Mouse (Mus musculus): ENCODE measurements around the gene Zdhhc23. TPM values are rescaled to one million over a fixed set of nuclear protein-coding genes. Genes with fewer than 3 reads are reported as not detected.

The Zdhhc23 gene
- 0.77 and 0.83 TPM in 2 replicates for polyA plus RNA-seq (2016; fragmentation: Nextera tagmentation; extraction: Ambion mirVana)

DNA sequence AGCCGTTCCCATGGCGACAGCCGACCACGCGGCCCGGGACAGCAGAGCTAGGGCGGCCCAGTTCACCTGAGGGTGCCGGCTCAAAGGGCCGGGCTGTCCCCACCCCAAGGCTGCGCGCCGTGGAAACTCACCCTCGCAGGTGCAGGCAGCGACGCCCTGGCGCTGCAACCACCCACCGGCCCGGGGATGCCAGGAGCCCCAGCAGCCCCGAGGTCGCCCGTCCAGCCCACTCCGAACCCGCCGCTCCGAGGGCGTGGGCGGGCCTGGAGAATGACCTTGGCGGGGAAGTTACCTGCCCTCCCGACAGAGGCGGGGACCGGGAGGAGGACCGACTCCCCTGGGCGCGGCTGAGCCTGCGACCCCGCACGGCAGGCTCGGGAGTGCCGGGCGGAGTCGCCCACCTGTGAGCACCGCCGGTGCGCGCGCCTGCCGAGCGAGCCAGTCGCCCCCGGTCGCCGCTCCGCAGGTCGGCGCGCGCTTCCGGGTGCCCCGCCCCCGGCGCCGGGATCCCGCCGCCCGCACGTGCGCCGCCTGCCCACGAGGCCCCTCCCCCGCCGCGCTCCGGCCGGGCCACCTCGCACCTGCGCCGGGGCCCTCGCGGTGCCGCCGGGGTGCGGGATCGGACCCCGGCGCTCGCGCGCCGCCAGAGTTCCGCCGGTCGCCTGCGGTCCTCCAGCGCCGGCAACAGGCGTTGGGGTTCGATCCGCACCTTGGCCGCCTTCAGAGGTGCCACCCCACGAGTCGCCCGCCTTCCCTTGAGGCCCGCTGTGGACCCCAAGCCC, at the start of gene Zdhhc23:
Gene Zdhhc23, minus strand, starts transcription at position 464 of the 782 bp plus-strand sequence.
- peaks cover 9% of the 10 kb centered on the region; the same call in 1 of the 2 replicates for H3K4me1 ChIP-seq (replicated peaks)
- WGBS = under 1% methylated on average over 77 of the region's 103 CpGs
- H3K27me3 ChIP-seq = peaks cover 23% of the 10 kb centered on the region
- ATAC-seq (ENCODE audit: insufficient number of reproducible peaks, insufficient read depth, low FRiP score, low TSS enrichment, low read depth) = peak; percentile 84
- no peak within 1 kb of the TSS for H3K27ac ChIP-seq
- H3K4me3 ChIP-seq (replicated peaks) = peak within 1 kb of the TSS; percentile 68
- peak within 1 kb of the TSS; percentile 100 for H3K4me2 ChIP-seq
- no peaks in the 10 kb centered on the region for H3K9me3 ChIP-seq
- H3K9ac ChIP-seq (replicated peaks) = peak within 1 kb of the TSS; percentile 65
- no peaks in the 10 kb centered on the region for H3K36me3 ChIP-seq

DNA sequence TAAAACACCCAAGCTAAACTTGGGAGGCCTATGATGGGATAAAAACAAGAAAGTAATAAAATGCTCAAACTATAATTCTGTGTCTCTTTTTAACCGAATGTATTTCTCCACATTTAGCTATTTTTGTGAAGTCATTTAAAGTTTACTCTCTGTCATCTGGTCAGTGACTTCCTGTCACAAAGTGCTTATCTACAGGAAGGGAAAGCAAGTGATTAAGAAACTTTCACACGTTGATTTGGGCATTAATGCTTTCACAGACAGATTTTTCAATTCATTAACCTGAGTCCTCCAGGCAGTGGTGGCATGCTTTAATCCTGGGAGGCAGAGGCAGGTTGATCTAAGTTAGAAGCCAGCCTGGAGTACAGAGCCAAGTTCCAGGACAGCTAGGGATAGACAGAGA, 49.7 kb upstream of the Zdhhc23 start:
- H3K4me1 ChIP-seq (replicated peaks) = peaks cover 16% of the 10 kb centered on the region; the same call in 1 of the 2 replicates
- no peak overlapping the region for H3K27ac ChIP-seq
- no peak overlapping the region for H3K4me2 ChIP-seq
- H3K36me3 ChIP-seq = no peaks in the 10 kb centered on the region
- no peaks in the 10 kb centered on the region for H3K27me3 ChIP-seq
- H3K9ac ChIP-seq (replicated peaks) = no peak overlapping the region
- no peak for ATAC-seq (ENCODE audit: insufficient number of reproducible peaks, insufficient read depth, low FRiP score, low TSS enrichment, low read depth)
- H3K4me3 ChIP-seq (replicated peaks) = no peak overlapping the region
- 63% methylated on average over 2 of the region's 2 CpGs for WGBS
- no peaks in the 10 kb centered on the region for H3K9me3 ChIP-seq

DNA sequence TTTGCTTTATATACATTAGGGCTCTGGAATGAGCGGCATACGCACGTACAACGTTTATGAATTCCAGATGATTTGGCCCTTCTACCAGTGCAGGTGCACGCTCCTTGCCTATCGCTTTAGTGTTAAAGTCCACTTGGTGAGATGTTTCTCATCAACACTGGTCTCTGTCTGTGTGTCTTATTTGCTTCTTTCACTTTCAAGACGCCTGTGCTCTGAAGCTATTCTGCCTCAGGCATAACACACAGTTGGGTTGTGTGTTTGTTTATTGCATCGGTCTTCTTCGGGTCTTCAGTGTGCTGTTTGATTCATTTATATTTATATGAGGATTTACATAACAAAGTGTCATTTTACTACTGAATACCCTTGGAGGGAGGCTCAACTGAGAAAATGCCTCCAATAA, 47.2 kb upstream of the Zdhhc23 start:
- H3K4me3 ChIP-seq (replicated peaks) = no peak overlapping the region
- H3K9ac ChIP-seq (replicated peaks) = no peak overlapping the region
- H3K36me3 ChIP-seq = no peaks in the 10 kb centered on the region
- no peak for ATAC-seq (ENCODE audit: insufficient number of reproducible peaks, insufficient read depth, low FRiP score, low TSS enrichment, low read depth)
- no peaks in the 10 kb centered on the region for H3K9me3 ChIP-seq
- WGBS = 55% methylated on average over 9 of the region's 9 CpGs
- H3K27me3 ChIP-seq = no peaks in the 10 kb centered on the region
- H3K4me1 ChIP-seq (replicated peaks) = peaks cover 16% of the 10 kb centered on the region; the same call in 1 of the 2 replicates
- no peak overlapping the region for H3K4me2 ChIP-seq
- no peak overlapping the region for H3K27ac ChIP-seq

DNA sequence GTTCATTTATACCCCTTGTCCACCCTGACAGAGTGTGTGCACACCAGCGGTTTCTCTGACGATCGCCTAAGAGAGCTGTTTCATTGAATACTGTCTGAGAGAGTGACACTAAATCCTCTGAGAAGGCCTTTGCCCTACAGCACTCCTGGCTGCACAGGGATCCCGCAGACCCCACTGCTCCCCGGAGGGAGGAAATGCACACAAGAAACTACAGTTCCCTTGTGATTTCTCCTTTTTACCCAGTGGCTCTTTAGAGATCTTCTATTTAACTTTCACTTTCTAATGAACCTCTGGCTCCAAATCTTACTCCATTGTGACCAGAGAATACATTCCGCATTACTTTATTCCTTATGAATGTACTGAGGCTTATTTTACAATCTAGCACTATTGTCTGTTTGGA, 46.6 kb upstream of the Zdhhc23 start:
- Histone ChIP-seq H3K27me3 (no peaks in the 10 kb centered on the region), H3K4me1 (replicated peaks) (peaks cover 16% of the 10 kb centered on the region; the same call in 1 of the 2 replicates), H3K9me3 (no peaks in the 10 kb centered on the region), H3K36me3 (no peaks in the 10 kb centered on the region), H3K4me3 (replicated peaks) (no peak overlapping the region), H3K4me2 (no peak overlapping the region), H3K27ac (no peak overlapping the region), H3K9ac (replicated peaks) (no peak overlapping the region)
- WGBS = 72% methylated on average over 6 of the region's 6 CpGs
- ATAC-seq (ENCODE audit: insufficient number of reproducible peaks, insufficient read depth, low FRiP score, low TSS enrichment, low read depth) = no peak

DNA sequence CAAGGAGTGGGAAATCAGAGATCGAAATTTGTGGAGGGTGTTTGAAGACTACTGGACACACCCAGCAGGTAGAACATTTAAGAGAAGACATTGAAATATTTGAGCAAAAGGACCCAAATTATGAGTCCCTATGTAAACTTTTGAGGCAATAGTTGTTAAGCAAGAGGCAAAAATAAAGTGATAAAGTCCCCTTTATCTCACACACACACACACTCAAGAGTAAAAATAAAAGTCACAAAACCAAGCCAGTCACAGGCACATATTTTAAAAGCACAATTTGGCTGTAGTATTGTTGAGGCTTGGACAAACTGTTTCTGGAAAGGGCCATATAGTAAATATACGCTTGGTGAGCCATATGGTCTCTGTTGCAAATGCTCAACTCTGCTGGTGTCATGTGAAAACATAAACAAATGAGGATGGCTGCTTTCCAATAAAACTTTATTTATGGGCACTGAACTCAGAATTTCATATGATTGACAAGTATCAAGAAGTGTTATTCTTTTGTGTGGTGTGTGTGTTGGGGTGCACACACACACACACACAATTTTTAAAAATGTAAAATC, 39.5 kb upstream of the Zdhhc23 start:
- Histone ChIP-seq H3K9me3 (no peaks in the 10 kb centered on the region), H3K4me3 (replicated peaks) (no peak overlapping the region), H3K36me3 (no peaks in the 10 kb centered on the region), H3K4me1 (replicated peaks) (no peaks in the 10 kb centered on the region), H3K9ac (replicated peaks) (no peak overlapping the region), H3K27ac (no peak overlapping the region), H3K27me3 (no peaks in the 10 kb centered on the region), H3K4me2 (no peak overlapping the region)
- ATAC-seq (ENCODE audit: insufficient number of reproducible peaks, insufficient read depth, low FRiP score, low TSS enrichment, low read depth) = no peak
- WGBS = 88% methylated on average over 2 of the region's 2 CpGs

DNA sequence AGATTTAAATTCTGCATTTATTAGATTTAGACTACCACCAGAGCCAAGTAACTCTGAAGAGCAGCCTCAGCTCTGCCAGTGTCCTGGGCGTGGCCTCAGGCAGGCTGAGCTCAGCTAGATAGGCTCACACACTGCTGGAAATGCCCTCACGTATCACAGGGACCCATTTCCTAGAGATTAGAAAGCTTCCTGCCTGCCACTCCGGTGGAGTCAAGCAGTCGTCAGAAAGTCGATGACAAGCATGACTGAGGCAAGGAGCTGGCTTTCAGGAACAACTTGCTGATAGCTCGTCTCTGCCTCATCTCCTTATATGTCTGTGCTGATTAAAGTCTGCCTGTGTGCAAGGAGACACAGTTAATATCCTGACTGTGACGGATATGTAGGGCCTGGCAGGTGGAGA, 38.8 kb upstream of the Zdhhc23 start:
- ATAC-seq (ENCODE audit: insufficient number of reproducible peaks, insufficient read depth, low FRiP score, low TSS enrichment, low read depth) = no peak
- no peak overlapping the region for H3K9ac ChIP-seq (replicated peaks)
- no peak overlapping the region for H3K27ac ChIP-seq
- H3K9me3 ChIP-seq = no peaks in the 10 kb centered on the region
- H3K27me3 ChIP-seq = no peaks in the 10 kb centered on the region
- H3K4me1 ChIP-seq (replicated peaks) = no peaks in the 10 kb centered on the region
- WGBS = 45% methylated on average over 7 of the region's 7 CpGs
- H3K4me2 ChIP-seq = no peak overlapping the region
- H3K36me3 ChIP-seq = no peaks in the 10 kb centered on the region
- H3K4me3 ChIP-seq (replicated peaks) = no peak overlapping the region

DNA sequence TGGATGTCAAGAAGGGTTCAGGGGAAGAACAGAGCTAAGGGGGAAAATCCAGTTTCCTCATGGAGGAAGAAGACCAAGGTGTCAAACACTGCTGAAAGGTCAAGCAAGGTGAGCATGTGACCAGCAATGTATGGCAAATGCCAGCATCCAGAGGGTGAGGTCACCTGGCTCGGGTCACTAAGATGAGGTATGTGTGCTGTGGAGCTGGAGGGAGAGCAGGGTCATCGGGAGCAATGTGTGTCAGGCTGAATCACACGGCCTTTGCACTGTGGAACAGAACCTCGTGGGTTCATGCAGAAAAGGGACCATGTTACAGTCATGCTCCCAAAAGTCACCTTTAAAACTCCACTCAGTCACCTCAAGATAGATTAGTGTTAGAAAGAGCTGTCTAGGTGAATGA, 38.1 kb upstream of the Zdhhc23 start:
- no peaks in the 10 kb centered on the region for H3K36me3 ChIP-seq
- 84% methylated on average over 4 of the region's 4 CpGs for WGBS
- no peak overlapping the region for H3K9ac ChIP-seq (replicated peaks)
- H3K4me3 ChIP-seq (replicated peaks) = no peak overlapping the region
- H3K27ac ChIP-seq = no peak overlapping the region
- no peaks in the 10 kb centered on the region for H3K9me3 ChIP-seq
- ATAC-seq (ENCODE audit: insufficient number of reproducible peaks, insufficient read depth, low FRiP score, low TSS enrichment, low read depth) = no peak
- no peak overlapping the region for H3K4me2 ChIP-seq
- no peaks in the 10 kb centered on the region for H3K4me1 ChIP-seq (replicated peaks)
- no peaks in the 10 kb centered on the region for H3K27me3 ChIP-seq

DNA sequence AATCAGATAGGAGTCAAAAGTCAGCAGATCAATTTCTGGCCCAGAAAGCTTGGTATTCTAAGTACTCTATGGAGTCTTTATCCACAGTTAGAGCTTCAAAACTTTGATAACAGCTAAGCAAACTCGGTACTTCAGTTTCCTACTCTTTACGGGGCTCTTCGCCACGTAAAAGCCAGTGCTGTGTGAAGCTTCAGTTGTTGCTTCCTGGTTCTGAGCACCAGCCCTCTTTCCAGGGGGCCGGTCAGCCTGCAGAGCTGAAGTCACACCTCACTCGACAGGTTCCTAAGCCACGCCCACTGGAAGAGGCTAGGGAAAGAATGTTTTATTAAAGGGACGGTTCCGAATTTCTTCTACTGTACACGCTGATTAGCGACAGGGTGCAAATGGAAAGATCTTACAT, 36.6 kb upstream of the Zdhhc23 start:
- no peaks in the 10 kb centered on the region for H3K9me3 ChIP-seq
- peak overlapping the region; percentile 27 for H3K4me3 ChIP-seq (replicated peaks)
- H3K36me3 ChIP-seq = no peaks in the 10 kb centered on the region
- no peak; the same call in 1 of the 2 replicates for ATAC-seq (ENCODE audit: insufficient number of reproducible peaks, insufficient read depth, low FRiP score, low TSS enrichment, low read depth)
- H3K27me3 ChIP-seq = no peaks in the 10 kb centered on the region
- no peaks in the 10 kb centered on the region for H3K4me1 ChIP-seq (replicated peaks)
- 6% methylated on average over 11 of the region's 11 CpGs for WGBS
- H3K9ac ChIP-seq (replicated peaks) = no peak overlapping the region
- peak overlapping the region; percentile 50 for H3K4me2 ChIP-seq
- H3K27ac ChIP-seq = no peak overlapping the region

DNA sequence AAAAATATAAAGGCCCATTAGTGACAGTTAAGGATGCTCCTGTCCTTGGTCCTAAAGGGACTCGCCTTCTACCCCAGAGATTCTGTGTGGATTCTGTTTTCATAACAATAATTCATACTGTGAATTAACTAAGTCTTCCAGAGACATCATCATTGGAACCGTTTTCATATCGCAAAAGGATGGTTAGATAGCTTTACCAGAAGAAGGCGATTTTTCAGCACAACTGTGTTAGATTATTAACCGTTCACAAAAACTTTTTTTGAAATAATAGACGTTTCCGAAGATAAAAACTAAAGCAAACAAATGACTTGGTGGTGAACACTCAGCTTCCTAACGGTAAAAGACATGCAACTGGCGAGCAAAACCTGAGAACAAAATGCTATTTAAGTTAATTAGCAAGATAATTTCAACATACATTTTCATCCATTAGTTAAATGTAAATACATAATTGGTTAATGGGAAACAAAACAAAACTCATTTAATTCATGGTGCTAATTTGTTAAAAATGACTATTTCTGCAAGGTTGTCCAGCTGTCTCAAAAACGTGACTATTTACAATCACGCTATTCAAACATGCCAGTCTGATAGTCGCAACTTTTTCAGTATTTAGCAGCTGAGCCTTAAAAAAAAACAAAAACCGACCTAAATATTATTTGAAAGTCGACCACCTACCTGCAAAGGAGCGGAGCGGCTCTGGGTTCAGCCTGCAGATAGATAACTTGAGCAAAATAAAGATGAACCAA, 36.0 kb upstream of the Zdhhc23 start:
- H3K4me3 ChIP-seq (replicated peaks) = peak overlapping the region; percentile 27
- 62% methylated on average over 16 of the region's 16 CpGs for WGBS

DNA sequence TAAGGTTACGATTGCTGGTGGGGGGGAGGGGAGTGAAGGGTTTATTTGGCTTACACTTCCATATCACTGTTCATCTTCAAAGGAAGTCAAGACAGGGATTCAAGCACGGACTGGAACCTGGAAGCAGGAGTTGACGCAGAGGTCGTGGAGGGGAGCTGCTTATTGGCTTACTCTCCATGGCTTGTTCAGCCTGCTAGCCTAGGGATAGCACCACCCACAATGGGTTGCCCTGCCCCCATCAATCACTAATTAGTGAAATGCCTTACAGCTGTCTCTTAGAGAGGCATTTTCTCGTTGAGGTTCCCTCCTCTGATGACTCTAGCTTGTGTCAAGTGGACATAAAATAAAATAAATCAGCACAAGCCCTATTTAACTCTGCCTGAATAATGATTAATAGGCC, 31.4 kb upstream of the Zdhhc23 start:
- Histone ChIP-seq H3K9me3 (no peaks in the 10 kb centered on the region), H3K4me2 (no peak overlapping the region), H3K36me3 (no peaks in the 10 kb centered on the region), H3K4me3 (replicated peaks) (no peak overlapping the region), H3K27me3 (no peaks in the 10 kb centered on the region), H3K4me1 (replicated peaks) (no peaks in the 10 kb centered on the region), H3K27ac (no peak overlapping the region), H3K9ac (replicated peaks) (no peak overlapping the region)
- 58% methylated on average over 5 of the region's 5 CpGs for WGBS
- ATAC-seq (ENCODE audit: insufficient number of reproducible peaks, insufficient read depth, low FRiP score, low TSS enrichment, low read depth) = no peak

More for the DNA sequence above, 36.0 kb upstream of the Zdhhc23 start:
- Histone ChIP-seq H3K4me2 (peak overlapping the region; percentile 50), H3K9ac (replicated peaks) (no peak overlapping the region), H3K9me3 (no peaks in the 10 kb centered on the region), H3K4me1 (replicated peaks) (no peaks in the 10 kb centered on the region), H3K36me3 (no peaks in the 10 kb centered on the region), H3K27me3 (no peaks in the 10 kb centered on the region), H3K27ac (no peak overlapping the region)
- no peak for ATAC-seq (ENCODE audit: insufficient number of reproducible peaks, insufficient read depth, low FRiP score, low TSS enrichment, low read depth)

DNA sequence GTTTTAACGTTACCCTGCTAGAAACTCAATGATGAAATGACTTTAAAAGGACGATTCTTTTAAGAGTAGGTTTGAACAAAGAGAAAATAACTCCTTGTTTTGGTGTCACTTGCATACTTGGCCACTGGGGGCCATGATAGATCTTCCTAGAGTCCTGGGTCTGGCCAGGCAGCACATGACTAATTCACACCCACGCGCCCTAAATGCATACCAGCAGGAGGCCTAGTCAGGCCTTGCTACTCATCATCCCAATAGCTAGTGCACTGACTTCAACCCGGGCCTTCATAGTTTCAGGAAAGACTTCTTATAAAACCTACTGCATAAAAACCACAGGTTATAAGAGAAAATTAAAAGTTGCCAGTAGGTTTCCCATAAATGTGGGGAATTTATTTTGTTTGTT, 22.5 kb upstream of the Zdhhc23 start:
- Histone ChIP-seq H3K4me2 (no peak overlapping the region), H3K9ac (replicated peaks) (no peak overlapping the region), H3K4me1 (replicated peaks) (no peaks in the 10 kb centered on the region), H3K27me3 (no peaks in the 10 kb centered on the region), H3K4me3 (replicated peaks) (no peak overlapping the region), H3K27ac (no peak overlapping the region), H3K36me3 (no peaks in the 10 kb centered on the region), H3K9me3 (no peaks in the 10 kb centered on the region)
- ATAC-seq (ENCODE audit: insufficient number of reproducible peaks, insufficient read depth, low FRiP score, low TSS enrichment, low read depth) = no peak
- WGBS = 58% methylated on average over 5 of the region's 5 CpGs

Data from limb, embryonic 12.5 days (tissue).